Mouse (Mus musculus): Measurements from ENCODE around the gene Lpp. TPM values are rescaled to one million over a fixed set of nuclear protein-coding genes. Genes with fewer than 3 reads are reported as not detected.

Lpp gene
- polyA plus RNA-seq, 1 experiment from 2014 or later: 12.2 TPM

DNA sequence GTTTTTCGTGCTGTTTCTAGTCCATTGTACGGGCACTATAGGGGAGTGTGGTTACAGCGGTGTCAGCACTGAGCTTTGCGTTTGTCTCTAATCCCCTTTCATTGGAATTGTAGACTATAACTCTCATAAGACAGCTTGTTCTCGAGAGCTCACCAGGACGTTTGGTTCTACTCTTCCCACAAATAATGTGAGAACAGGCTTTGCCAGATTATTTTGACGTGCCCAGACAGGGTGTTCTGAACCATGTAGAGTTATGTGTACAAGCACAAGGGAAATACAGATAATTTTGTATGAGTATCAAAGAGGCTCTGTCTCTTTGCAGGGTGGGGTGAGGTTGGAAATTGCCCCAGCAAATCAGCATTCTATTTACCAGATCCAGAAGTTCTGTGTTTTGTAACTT, 387.2 kb downstream of the Lpp start:
- ATAC-seq: no peak
- Histone ChIP-seq H3K4me1 (replicated peaks; ENCODE audit: control insufficient read depth, insufficient read depth, low read length) (no peaks in the 10 kb centered on the region), H3K9me3 (ENCODE audit: control insufficient read depth, low read length) (no peaks in the 10 kb centered on the region), H3K36me3 (ENCODE audit: control insufficient read depth, insufficient read depth) (no peaks in the 10 kb centered on the region), H3K4me2 (ENCODE audit: low read length) (no peak overlapping the region), H3K4me3 (replicated peaks; ENCODE audit: low read length) (no peak overlapping the region), H3K27ac (ENCODE audit: low read length) (no peak overlapping the region), H3K9ac (replicated peaks; ENCODE audit: low read depth, low read length) (no peak overlapping the region), H3K27me3 (replicated peaks; ENCODE audit: control insufficient read depth, insufficient read depth, low read length) (no peaks in the 10 kb centered on the region)
- WGBS: 44% methylated on average over 7 of the region's 7 CpGs

DNA sequence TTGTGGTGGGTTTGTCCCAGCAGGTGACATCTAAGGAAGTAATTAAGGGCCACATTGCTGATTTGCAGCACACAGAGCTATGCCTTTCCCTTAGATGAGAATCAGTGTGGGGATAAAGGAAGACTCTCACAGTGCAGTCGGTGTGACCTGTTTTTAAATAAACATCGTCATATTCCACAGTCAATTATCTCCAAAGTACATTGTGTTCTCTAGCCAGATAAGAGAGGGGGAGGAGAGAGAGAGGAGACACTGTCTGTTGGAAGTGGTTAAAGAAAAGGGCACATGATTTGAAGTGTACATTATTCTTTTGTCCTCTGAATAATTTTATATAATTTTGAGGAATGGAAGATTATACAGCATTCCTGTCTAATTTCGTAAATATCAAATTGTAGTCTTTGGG, 388.6 kb downstream of the Lpp start:
- 71% methylated on average over 3 of the region's 3 CpGs for WGBS
- no peak overlapping the region for H3K9ac ChIP-seq (replicated peaks; ENCODE audit: low read depth, low read length)
- ATAC-seq: no peak
- H3K27ac ChIP-seq (ENCODE audit: low read length): no peak overlapping the region
- no peaks in the 10 kb centered on the region for H3K36me3 ChIP-seq (ENCODE audit: control insufficient read depth, insufficient read depth)
- no peak overlapping the region for H3K4me3 ChIP-seq (replicated peaks; ENCODE audit: low read length)
- H3K4me1 ChIP-seq (replicated peaks; ENCODE audit: control insufficient read depth, insufficient read depth, low read length): no peaks in the 10 kb centered on the region
- no peaks in the 10 kb centered on the region for H3K9me3 ChIP-seq (ENCODE audit: control insufficient read depth, low read length)
- no peaks in the 10 kb centered on the region for H3K27me3 ChIP-seq (replicated peaks; ENCODE audit: control insufficient read depth, insufficient read depth, low read length)
- H3K4me2 ChIP-seq (ENCODE audit: low read length): no peak overlapping the region

DNA sequence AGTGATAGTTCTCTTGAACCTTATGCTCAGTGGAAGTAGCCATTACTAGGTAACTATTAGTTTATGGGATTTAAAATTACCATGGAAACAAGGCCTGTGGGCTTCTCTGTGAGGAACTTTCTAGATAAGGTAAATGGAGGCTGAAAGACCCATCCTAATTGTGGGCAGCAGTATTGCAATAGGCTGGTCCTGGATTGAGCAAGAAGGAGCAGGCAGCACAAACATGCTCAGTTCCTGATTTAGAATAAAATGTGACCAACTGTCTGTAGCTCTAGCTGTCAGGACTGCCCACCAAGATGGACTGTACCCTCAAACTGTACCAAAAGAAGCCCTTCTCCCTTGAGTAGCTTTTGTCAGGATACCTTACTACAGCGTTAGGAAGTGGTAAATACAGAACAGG, 392.3 kb downstream of the Lpp start:
- Histone ChIP-seq H3K4me1 (replicated peaks; ENCODE audit: control insufficient read depth, insufficient read depth, low read length) (no peaks in the 10 kb centered on the region), H3K36me3 (ENCODE audit: control insufficient read depth, insufficient read depth) (no peaks in the 10 kb centered on the region), H3K4me3 (replicated peaks; ENCODE audit: low read length) (no peak overlapping the region), H3K27ac (ENCODE audit: low read length) (no peak overlapping the region), H3K4me2 (ENCODE audit: low read length) (no peak overlapping the region), H3K27me3 (replicated peaks; ENCODE audit: control insufficient read depth, insufficient read depth, low read length) (no peaks in the 10 kb centered on the region), H3K9me3 (ENCODE audit: control insufficient read depth, low read length) (no peaks in the 10 kb centered on the region), H3K9ac (replicated peaks; ENCODE audit: low read depth, low read length) (no peak overlapping the region)
- ATAC-seq: no peak
- WGBS: 91% methylated on average over 1 of the region's 1 CpGs

DNA sequence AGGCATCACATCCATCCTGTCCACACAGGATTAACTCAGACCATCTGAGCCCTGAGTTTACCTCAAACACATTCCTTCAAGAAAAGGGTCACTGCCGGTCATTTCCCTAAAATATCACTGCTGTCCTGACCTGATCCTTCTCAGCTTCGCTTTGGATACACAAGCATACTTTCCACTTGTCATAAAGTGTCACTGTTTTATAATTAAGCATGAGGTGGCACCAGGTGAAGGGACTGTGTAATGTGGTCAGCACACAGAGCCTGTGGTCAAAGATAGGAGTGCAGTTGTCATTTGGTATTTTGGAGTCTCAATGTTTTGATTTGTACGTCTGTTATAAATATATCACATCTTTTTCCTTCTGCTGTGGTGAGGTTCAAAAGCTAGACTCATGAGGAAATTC, 395.7 kb downstream of the Lpp start:
- Histone ChIP-seq H3K9me3 (ENCODE audit: control insufficient read depth, low read length) (no peaks in the 10 kb centered on the region), H3K27ac (ENCODE audit: low read length) (no peak overlapping the region)
- WGBS: 94% methylated on average over 3 of the region's 3 CpGs

DNA sequence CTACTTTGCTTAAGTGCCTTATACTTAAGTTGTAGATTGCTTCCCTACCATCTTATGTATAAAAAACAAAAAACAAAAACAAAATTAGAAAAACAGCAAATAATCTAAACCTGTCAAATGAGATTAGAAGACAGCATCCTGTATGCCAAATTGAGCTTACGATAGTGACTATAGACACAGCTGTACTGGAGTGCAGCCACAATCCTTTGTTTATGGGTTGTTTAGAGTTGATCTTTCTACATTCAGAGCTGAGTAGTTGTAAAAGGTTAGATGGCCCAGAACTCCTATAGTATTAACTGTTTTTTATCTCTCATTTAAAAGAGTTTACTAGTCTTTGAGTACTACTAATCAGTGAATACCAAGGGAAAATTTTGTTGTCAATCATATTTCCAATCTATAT, 398.1 kb downstream of the Lpp start:
- Histone ChIP-seq H3K36me3 (ENCODE audit: control insufficient read depth, insufficient read depth) (no peaks in the 10 kb centered on the region), H3K27me3 (replicated peaks; ENCODE audit: control insufficient read depth, insufficient read depth, low read length) (no peaks in the 10 kb centered on the region), H3K9me3 (ENCODE audit: control insufficient read depth, low read length) (no peaks in the 10 kb centered on the region), H3K4me1 (replicated peaks; ENCODE audit: control insufficient read depth, insufficient read depth, low read length) (no peaks in the 10 kb centered on the region), H3K4me3 (replicated peaks; ENCODE audit: low read length) (no peak overlapping the region), H3K9ac (replicated peaks; ENCODE audit: low read depth, low read length) (no peak overlapping the region), H3K4me2 (ENCODE audit: low read length) (no peak overlapping the region), H3K27ac (ENCODE audit: low read length) (no peak overlapping the region)
- no peak for ATAC-seq
- 81% methylated on average over 1 of the region's 1 CpGs for WGBS

More for the DNA sequence above, 395.7 kb downstream of the Lpp start:
- Histone ChIP-seq H3K36me3 (ENCODE audit: control insufficient read depth, insufficient read depth) (no peaks in the 10 kb centered on the region), H3K4me3 (replicated peaks; ENCODE audit: low read length) (no peak overlapping the region), H3K4me2 (ENCODE audit: low read length) (no peak overlapping the region), H3K9ac (replicated peaks; ENCODE audit: low read depth, low read length) (no peak overlapping the region), H3K27me3 (replicated peaks; ENCODE audit: control insufficient read depth, insufficient read depth, low read length) (no peaks in the 10 kb centered on the region), H3K4me1 (replicated peaks; ENCODE audit: control insufficient read depth, insufficient read depth, low read length) (no peaks in the 10 kb centered on the region)
- no peak for ATAC-seq

DNA sequence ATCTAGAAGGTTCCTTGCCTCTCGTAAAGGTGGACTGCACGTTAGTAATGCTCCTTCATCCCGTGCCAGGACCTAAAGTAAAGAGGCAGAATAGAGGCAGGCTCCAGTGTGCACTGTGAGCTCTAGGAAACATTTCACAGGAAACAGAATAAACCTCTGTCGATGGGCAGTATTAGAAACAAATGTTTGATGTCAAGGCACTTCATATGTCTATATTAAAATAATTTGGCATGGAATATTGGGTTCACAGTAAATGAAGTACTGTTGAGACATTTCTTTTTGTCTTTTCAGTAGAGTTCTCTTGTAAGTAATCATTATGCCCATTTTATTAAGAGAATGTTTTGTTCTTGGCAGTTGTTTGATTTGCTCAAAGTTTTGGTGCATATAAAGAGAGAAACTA, 398.7 kb downstream of the Lpp start:
- no peaks in the 10 kb centered on the region for H3K27me3 ChIP-seq (replicated peaks; ENCODE audit: control insufficient read depth, insufficient read depth, low read length)
- 84% methylated on average over 4 of the region's 4 CpGs for WGBS
- ATAC-seq: no peak
- no peak overlapping the region for H3K9ac ChIP-seq (replicated peaks; ENCODE audit: low read depth, low read length)
- no peaks in the 10 kb centered on the region for H3K4me1 ChIP-seq (replicated peaks; ENCODE audit: control insufficient read depth, insufficient read depth, low read length)
- H3K4me2 ChIP-seq (ENCODE audit: low read length): no peak overlapping the region
- H3K27ac ChIP-seq (ENCODE audit: low read length): no peak overlapping the region
- no peak overlapping the region for H3K4me3 ChIP-seq (replicated peaks; ENCODE audit: low read length)
- no peaks in the 10 kb centered on the region for H3K9me3 ChIP-seq (ENCODE audit: control insufficient read depth, low read length)
- H3K36me3 ChIP-seq (ENCODE audit: control insufficient read depth, insufficient read depth): no peaks in the 10 kb centered on the region

DNA sequence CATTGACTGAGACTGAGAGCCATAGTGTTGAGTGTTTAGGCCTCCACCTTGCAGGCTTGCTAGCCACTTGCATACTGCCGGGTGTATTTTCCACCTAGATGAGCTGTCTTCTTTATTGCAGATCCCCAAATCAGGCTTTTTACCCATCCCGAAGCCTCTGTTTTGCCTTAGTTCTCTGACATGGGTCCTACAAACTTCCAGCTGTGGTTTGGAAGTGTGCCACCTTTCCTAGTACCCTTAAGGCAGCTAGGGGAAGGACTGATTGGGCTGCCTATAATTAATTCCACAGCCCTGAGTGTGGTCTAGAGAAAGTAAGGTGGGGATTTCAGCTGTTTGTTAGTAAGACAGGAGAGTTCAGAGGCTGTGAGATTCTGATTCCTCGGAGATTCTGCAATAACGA, 399.5 kb downstream of the Lpp start:
- Histone ChIP-seq H3K9ac (replicated peaks; ENCODE audit: low read depth, low read length) (no peak overlapping the region), H3K9me3 (ENCODE audit: control insufficient read depth, low read length) (no peaks in the 10 kb centered on the region), H3K4me1 (replicated peaks; ENCODE audit: control insufficient read depth, insufficient read depth, low read length) (no peaks in the 10 kb centered on the region), H3K27me3 (replicated peaks; ENCODE audit: control insufficient read depth, insufficient read depth, low read length) (no peaks in the 10 kb centered on the region), H3K36me3 (ENCODE audit: control insufficient read depth, insufficient read depth) (no peaks in the 10 kb centered on the region), H3K27ac (ENCODE audit: low read length) (no peak overlapping the region), H3K4me2 (ENCODE audit: low read length) (no peak overlapping the region), H3K4me3 (replicated peaks; ENCODE audit: low read length) (no peak overlapping the region)
- ATAC-seq: no peak
- 55% methylated on average over 4 of the region's 4 CpGs for WGBS

DNA sequence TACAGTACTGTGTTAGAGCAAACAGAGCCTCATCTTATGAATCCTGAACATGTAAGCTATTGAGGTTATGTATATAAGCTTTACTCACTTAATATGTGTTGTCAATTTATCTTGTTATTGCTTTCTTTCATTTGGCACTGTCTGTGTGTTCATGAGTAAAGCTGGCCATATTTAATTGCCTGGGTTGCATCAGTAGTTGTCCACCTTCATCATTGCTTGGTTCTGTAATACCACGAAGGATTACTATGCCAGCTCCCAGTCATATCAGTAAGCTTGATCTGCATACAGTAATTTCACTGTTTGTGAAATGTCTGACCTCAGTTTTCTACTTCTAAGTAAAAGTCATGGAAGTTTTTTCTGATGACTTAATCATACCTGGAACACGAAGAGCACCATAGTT, 401.4 kb downstream of the Lpp start:
- Histone ChIP-seq H3K9ac (replicated peaks; ENCODE audit: low read depth, low read length) (no peak overlapping the region), H3K36me3 (ENCODE audit: control insufficient read depth, insufficient read depth) (no peaks in the 10 kb centered on the region), H3K4me3 (replicated peaks; ENCODE audit: low read length) (no peak overlapping the region), H3K27me3 (replicated peaks; ENCODE audit: control insufficient read depth, insufficient read depth, low read length) (no peaks in the 10 kb centered on the region), H3K27ac (ENCODE audit: low read length) (no peak overlapping the region), H3K4me1 (replicated peaks; ENCODE audit: control insufficient read depth, insufficient read depth, low read length) (no peaks in the 10 kb centered on the region), H3K4me2 (ENCODE audit: low read length) (no peak overlapping the region), H3K9me3 (ENCODE audit: control insufficient read depth, low read length) (no peaks in the 10 kb centered on the region)
- 89% methylated on average over 2 of the region's 2 CpGs for WGBS
- no peak for ATAC-seq

DNA sequence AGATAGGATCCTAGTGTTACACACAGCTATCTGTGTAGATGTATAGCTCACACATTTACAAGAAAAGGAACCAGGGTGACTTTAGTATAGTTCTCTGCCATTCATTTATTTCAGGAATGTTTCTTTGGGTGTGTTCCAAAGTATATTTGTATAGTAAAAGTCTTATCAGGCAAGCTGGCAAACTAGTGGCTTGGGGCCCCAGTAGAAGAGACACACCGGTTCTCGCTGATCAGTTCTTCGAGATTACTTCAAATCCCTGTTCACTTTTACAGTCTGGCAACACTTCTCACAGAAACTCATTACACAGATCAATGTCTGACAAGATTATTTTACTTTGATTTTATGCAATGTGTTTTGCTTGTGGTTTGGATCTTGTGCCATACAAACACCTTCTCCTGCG, 408.0 kb downstream of the Lpp start:
- H3K4me2 ChIP-seq (ENCODE audit: low read length): no peak overlapping the region
- no peaks in the 10 kb centered on the region for H3K9me3 ChIP-seq (ENCODE audit: control insufficient read depth, low read length)
- no peaks in the 10 kb centered on the region for H3K27me3 ChIP-seq (replicated peaks; ENCODE audit: control insufficient read depth, insufficient read depth, low read length)
- WGBS: 69% methylated on average over 4 of the region's 4 CpGs
- H3K4me3 ChIP-seq (replicated peaks; ENCODE audit: low read length): no peak overlapping the region
- no peak overlapping the region for H3K9ac ChIP-seq (replicated peaks; ENCODE audit: low read depth, low read length)
- H3K4me1 ChIP-seq (replicated peaks; ENCODE audit: control insufficient read depth, insufficient read depth, low read length): no peaks in the 10 kb centered on the region
- no peak overlapping the region for H3K27ac ChIP-seq (ENCODE audit: low read length)
- H3K36me3 ChIP-seq (ENCODE audit: control insufficient read depth, insufficient read depth): no peaks in the 10 kb centered on the region
- no peak for ATAC-seq

DNA sequence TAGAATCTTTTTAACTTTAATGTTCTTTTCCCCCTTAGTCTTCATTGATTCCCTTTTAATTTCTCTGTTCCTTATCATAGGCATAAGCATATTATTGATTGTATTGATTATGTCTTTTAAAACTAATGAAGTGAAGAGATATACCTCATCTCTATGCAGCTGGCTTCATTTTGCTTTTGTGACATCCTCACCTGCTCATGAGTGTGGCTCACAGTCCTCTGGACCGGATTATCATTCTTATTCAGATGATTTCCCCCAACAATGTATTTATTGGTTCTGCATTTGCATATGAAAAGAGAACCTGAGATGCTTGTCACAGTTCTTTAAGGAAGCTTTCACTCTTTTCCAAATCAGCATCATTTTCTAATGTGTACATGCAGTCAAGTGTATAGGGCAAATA, 408.5 kb downstream of the Lpp start:
- no peaks in the 10 kb centered on the region for H3K9me3 ChIP-seq (ENCODE audit: control insufficient read depth, low read length)
- H3K4me2 ChIP-seq (ENCODE audit: low read length): no peak overlapping the region
- no peak overlapping the region for H3K9ac ChIP-seq (replicated peaks; ENCODE audit: low read depth, low read length)
- no peaks in the 10 kb centered on the region for H3K4me1 ChIP-seq (replicated peaks; ENCODE audit: control insufficient read depth, insufficient read depth, low read length)
- H3K36me3 ChIP-seq (ENCODE audit: control insufficient read depth, insufficient read depth): no peaks in the 10 kb centered on the region
- H3K27ac ChIP-seq (ENCODE audit: low read length): no peak overlapping the region
- ATAC-seq: no peak
- 3% methylated on average over 1 of the region's 1 CpGs for WGBS
- no peaks in the 10 kb centered on the region for H3K27me3 ChIP-seq (replicated peaks; ENCODE audit: control insufficient read depth, insufficient read depth, low read length)
- no peak overlapping the region for H3K4me3 ChIP-seq (replicated peaks; ENCODE audit: low read length)
